Comparison of ENCODE assay signal across 12 mouse cellular contexts in genomic region chr14:76536921-76537320, GRCm38 (mm10). TPM values are rescaled to one million over a fixed set of nuclear protein-coding genes. Genes with fewer than 3 reads are reported as not detected.
DNase-seq lines count a peak whose midpoint lies in the region; ATAC-seq and TF ChIP-seq lines count a peak whose summit lies in the region.
"Had no signal": no experiment of that assay in that cellular context is flagged by ENCODE, and none has a peak within 500 bp of the region (broad histone marks: within the 10 kb centered on the region; RNA-seq: fewer than 3 reads in every experiment).

No protein-coding gene starts in this region.

- H3K27me3 ChIP-seq in liver, adult 2 months (ENCODE audit: control insufficient read depth, insufficient read depth, low read length): no peaks in the 10 kb centered on the region
- no peaks in the 10 kb centered on the region for H3K27me3 ChIP-seq in embryonic facial prominence, embryonic 14.5 days (replicated peaks; ENCODE audit: control insufficient read depth, insufficient read depth, low read length)

- TF ChIP-seq POLR2A in liver, adult 2 months (IDR thresholded peaks at IDR 0.05; ENCODE audit: extremely low read depth, insufficient read depth, low read length): no peak

- no peak for TF ChIP-seq CTCF in liver, adult 2 months (IDR thresholded peaks at IDR 0.05; ENCODE audit: low read depth, low read length)

- WGBS in liver, adult 2 months: 5% methylated on average over 6 of the region's 6 CpGs
- WGBS in embryonic facial prominence, embryonic 14.5 days: 28% methylated on average over 6 of the region's 6 CpGs

- H3K4me3 ChIP-seq in liver, adult 2 months (ENCODE audit: insufficient read depth, low read depth, low read length): no peak overlapping the region
- H3K4me3 ChIP-seq in embryonic facial prominence, embryonic 14.5 days (ENCODE audit: low read depth, low read length): no peak overlapping the region
- H3K4me3 ChIP-seq: myocyte had no signal

- no peaks in the 10 kb centered on the region for H3K9me3 ChIP-seq in embryonic facial prominence, embryonic 14.5 days (ENCODE audit: control insufficient read depth, low read length)

- peak; percentile 75 for DNase-seq in liver, adult 2 months (ENCODE audit: extremely low read depth, low read depth, low spot score)
- DNase-seq in liver: no peak
- DNase-seq in embryonic facial prominence, embryonic 14.5 days (ENCODE audit: low spot score): peak; percentile 40
- DNase-seq in kidney, postnatal 10 days: peak; percentile 82
- DNase-seq in lung, postnatal 36 days: peak; percentile 44
- DNase-seq in gastrocnemius, postnatal 4 days (ENCODE audit: low spot score in 2 of 2): no peak
- DNase-seq: gastrocnemius, postnatal 14 days; thymus, postnatal 4 days had no signal

- H3K9ac ChIP-seq in liver, adult 2 months (ENCODE audit: low read depth, low read length): no peak overlapping the region
- H3K9ac ChIP-seq in embryonic facial prominence, embryonic 14.5 days (ENCODE audit: low read depth, low read length): no peak overlapping the region

- peaks cover 11% of the 10 kb centered on the region for H3K4me1 ChIP-seq in liver, adult 2 months (ENCODE audit: control insufficient read depth, insufficient read depth, low read length)
- peaks cover 14% of the 10 kb centered on the region for H3K4me1 ChIP-seq in embryonic facial prominence, embryonic 14.5 days (ENCODE audit: control insufficient read depth, insufficient read depth, low read length)

- ATAC-seq in embryonic facial prominence, embryonic 14.5 days (ENCODE audit: low read depth): no peak
- no peak for ATAC-seq in erythroblast, adult 5-6 weeks (replicated peaks; ENCODE audit: low FRiP score, poor library complexity, severe bottlenecking)
- ATAC-seq: hindbrain, postnatal 0 days had no signal

- no peak overlapping the region for H3K27ac ChIP-seq in liver, adult 2 months (replicated peaks; ENCODE audit: insufficient read depth, low read depth, low read length)
- H3K27ac ChIP-seq in embryonic facial prominence, embryonic 14.5 days (replicated peaks; ENCODE audit: low read depth, low read length): no peak overlapping the region
- H3K27ac ChIP-seq: hindbrain, postnatal 0 days had no signal

- no peaks in the 10 kb centered on the region for H3K36me3 ChIP-seq in liver, adult 2 months (ENCODE audit: control insufficient read depth, insufficient read depth, low read length)
- no peaks in the 10 kb centered on the region for H3K36me3 ChIP-seq in embryonic facial prominence, embryonic 14.5 days (ENCODE audit: control insufficient read depth, insufficient read depth, low read length)
- H3K36me3 ChIP-seq: G1E had no signal

- H3K79me2 ChIP-seq in liver, adult 2 months (ENCODE audit: control insufficient read depth, insufficient read depth, low read length): no peaks in the 10 kb centered on the region

- no peak overlapping the region for H3K4me2 ChIP-seq in embryonic facial prominence, embryonic 14.5 days (ENCODE audit: low read depth, low read length)

RNA-seq across cellular contexts. Expression of gene Serp2, which starts 19.8 kb away (rescaled TPM):
- 0.37 TPM in 1 of 2 replicates, not detected in the other for total RNA-seq in liver, adult 2 months (2014; rRNA removed)
- not detected in 2 replicates for polyA plus RNA-seq in liver, adult 2 months (2012; rRNA removed)
- polyA plus RNA-seq in embryonic facial prominence, embryonic 14.5 days (2014; fragmentation: Nextera tagmentation; extraction: Ambion mirVana): 12.5 and 13.1 TPM in 2 replicates
- total RNA-seq in gastrocnemius, postnatal 4 days (2021): 1 to 10 TPM; 3.2 to 3.8 TPM
- total RNA-seq in erythroblast, adult 5-6 weeks (2015; ENCODE audit: low replicate concordance): not detected in 2 replicates
- total RNA-seq in erythroblast, adult 5-6 weeks (2017; ENCODE audit: low replicate concordance): not detected in 2 replicates
- total RNA-seq: G1E had no signal
- polyA plus RNA-seq: G1E had no signal

Comparison
In these comparisons a context has a peak if more than half of its experiments do, and no peak if none do; other contexts are left out.
1. DNase-seq: peak in liver, adult 2 months (single experiment), embryonic facial prominence, embryonic 14.5 days (single experiment), kidney, postnatal 10 days (single experiment) and lung, postnatal 36 days (single experiment); none in liver (single experiment) and gastrocnemius, postnatal 4 days (0 of 2).